Mouse (Mus musculus) hindbrain, embryonic 14.5 days (tissue): ENCODE measurements around the gene Efcab5. TPM values are rescaled to one million over a fixed set of nuclear protein-coding genes. Genes with fewer than 3 reads are reported as not detected.
"Not testable (repeated sequence)": the region's sequence is repeated elsewhere in the genome, so short reads cannot be mapped to it uniquely, and the experiment has no call there.

Experiments
- ATAC-seq: fragments of 200-750 bp; cut with Nextera tagmentation; 2 replicates; pipeline ENCODE4 v1.8.0; 2017; ENCODE audit warnings: moderate number of reproducible peaks, mild to moderate bottlenecking, moderate TSS enrichment, moderate library complexity; ENCODE audit not compliant: low FRiP score
- DNase-seq: peaks from one replicate; pipeline ENCODE4 v3.0.0-alpha.2; 2015; ENCODE audit warnings: low spot score
- H3K27ac ChIP-seq: fragments of 300-500 bp; sonication (generic); 2 replicates; pipeline ENCODE4 v1.5.1; 2014; ENCODE audit warnings: mild to moderate bottlenecking, moderate library complexity
- H3K27me3 ChIP-seq: fragments of 300-500 bp; sonication (generic); 2 replicates; pipeline ENCODE4 v1.6.1; 2014; ENCODE audit warnings: mild to moderate bottlenecking, low read length, mixed read lengths; ENCODE audit not compliant: control insufficient read depth, insufficient read depth
- H3K36me3 ChIP-seq: fragments of 300-500 bp; sonication (generic); replicated peaks from 2 replicates; pipeline ENCODE4 v1.6.1; 2014; ENCODE audit not compliant: control insufficient read depth, insufficient read depth
- H3K4me1 ChIP-seq: fragments of 300-500 bp; sonication (generic); replicated peaks from 2 replicates; pipeline ENCODE4 v1.6.1; 2014; ENCODE audit warnings: antibody characterized with exemption, low read length, mixed read lengths; ENCODE audit not compliant: control insufficient read depth, insufficient read depth
- H3K4me2 ChIP-seq: fragments of 300-500 bp; sonication (generic); replicated peaks from 2 replicates; pipeline ENCODE4 v1.6.1; 2014; ENCODE audit warnings: mild to moderate bottlenecking, moderate library complexity
- H3K4me3 ChIP-seq: fragments of 300-500 bp; sonication (generic); replicated peaks from 2 replicates; pipeline ENCODE4 v1.5.1; 2014; ENCODE audit warnings: mild to moderate bottlenecking, low read length
- H3K9ac ChIP-seq: fragments of 300-500 bp; sonication (generic); 2 replicates; pipeline ENCODE4 v1.6.1; 2014
- H3K9me3 ChIP-seq: fragments of 300-500 bp; sonication (generic); 2 replicates; pipeline ENCODE4 v1.6.1; 2016; ENCODE audit warnings: low read length; ENCODE audit not compliant: control insufficient read depth
- WGBS: fragments of 180-500 bp; shearing (Covaris S2); extraction: QIAGEN DNeasy Blood & Tissue Kit; methylation state at CpG from one replicate; pipeline ENCODE4 v1.1.7; 2014; 5-methylcytosine and 5-hydroxymethylcytosine counted together
- polyA plus RNA-seq: library from polyadenylated mRNA; unstranded; fragments of >200 nt; fragmentation: Nextera tagmentation; extraction: Ambion mirVana; gene quantifications from 2 replicates; pipeline ENCODE4 v1.2.1, GENCODE M21; 2014

Gene Efcab5
- polyA plus RNA-seq, 1 experiment from 2014 or later, result 0.71 TPM

- DNase-seq, ATAC-seq, H3K9me3 ChIP-seq, H3K4me1 ChIP-seq, H3K4me3 ChIP-seq, H3K27ac ChIP-seq, H3K9ac ChIP-seq, H3K4me2 ChIP-seq, H3K36me3 ChIP-seq, H3K27me3 ChIP-seq: not testable (repeated sequence)
- 90% methylated on average over 21 of the region's 22 CpGs for WGBS
Observed at GRCm38 (mm10) chr11:77149783-77150630, 38.8 kb downstream of the Efcab5 start.

- Histone ChIP-seq H3K4me3 (no peak overlapping the region), H3K9me3 (no peaks in the 10 kb centered on the region), H3K9ac (no peak overlapping the region), H3K27ac (no peak overlapping the region), H3K4me2 (no peak overlapping the region), H3K36me3 (no peaks in the 10 kb centered on the region), H3K4me1 (no peaks in the 10 kb centered on the region), H3K27me3 (no peaks in the 10 kb centered on the region)
- ATAC-seq, result no peak
- DNase-seq, result no peak
- 81% methylated on average over 2 of the region's 2 CpGs for WGBS
Observed at GRCm38 (mm10) chr11:77148774-77149173, 40.0 kb downstream of the Efcab5 start.

- H3K4me3 ChIP-seq, result no peak overlapping the region
- no peak overlapping the region for H3K27ac ChIP-seq
- H3K9ac ChIP-seq, result no peak overlapping the region
- H3K27me3 ChIP-seq, result no peaks in the 10 kb centered on the region
- H3K4me1 ChIP-seq, result no peaks in the 10 kb centered on the region
- H3K4me2 ChIP-seq, result no peak overlapping the region
- no peak for DNase-seq
- H3K9me3 ChIP-seq, result no peaks in the 10 kb centered on the region
- ATAC-seq, result no peak
- H3K36me3 ChIP-seq, result no peaks in the 10 kb centered on the region
- 91% methylated on average over 3 of the region's 3 CpGs for WGBS
Observed at GRCm38 (mm10) chr11:77147753-77148152, 41.0 kb downstream of the Efcab5 start.

- ATAC-seq, result no peak
- Histone ChIP-seq H3K4me1 (no peaks in the 10 kb centered on the region), H3K36me3 (no peaks in the 10 kb centered on the region), H3K4me3 (no peak overlapping the region), H3K9ac (no peak overlapping the region), H3K9me3 (no peaks in the 10 kb centered on the region), H3K27ac (no peak overlapping the region), H3K4me2 (no peak overlapping the region), H3K27me3 (no peaks in the 10 kb centered on the region)
- no peak for DNase-seq
- WGBS, result 87% methylated on average over 4 of the region's 4 CpGs
Observed at GRCm38 (mm10) chr11:77145423-77145822, 43.3 kb downstream of the Efcab5 start.

GRCm38 (mm10) chr11:77141938-77142337 is 46.8 kb downstream of the Efcab5 start:
- H3K4me3 ChIP-seq, result no peak overlapping the region
- H3K27me3 ChIP-seq, result no peaks in the 10 kb centered on the region

GRCm38 (mm10) chr11:77139976-77140375 is 48.8 kb downstream of the Efcab5 start:
- H3K4me1 ChIP-seq, result no peaks in the 10 kb centered on the region
- no peaks in the 10 kb centered on the region for H3K27me3 ChIP-seq
- WGBS, result 90% methylated on average over 6 of the region's 6 CpGs
- no peaks in the 10 kb centered on the region for H3K36me3 ChIP-seq
- no peak overlapping the region for H3K9ac ChIP-seq
- H3K4me2 ChIP-seq, result no peak overlapping the region
- ATAC-seq (no peak), DNase-seq (no peak)
- H3K9me3 ChIP-seq, result no peaks in the 10 kb centered on the region
- H3K27ac ChIP-seq, result no peak overlapping the region
- no peak overlapping the region for H3K4me3 ChIP-seq

More at GRCm38 (mm10) chr11:77141938-77142337, 46.8 kb downstream of the Efcab5 start:
- H3K27ac ChIP-seq, result no peak overlapping the region
- no peak overlapping the region for H3K9ac ChIP-seq
- H3K9me3 ChIP-seq, result no peaks in the 10 kb centered on the region
- no peak for ATAC-seq
- no peaks in the 10 kb centered on the region for H3K36me3 ChIP-seq
- 70% methylated on average over 6 of the region's 6 CpGs for WGBS
- no peaks in the 10 kb centered on the region for H3K4me1 ChIP-seq
- no peak overlapping the region for H3K4me2 ChIP-seq
- DNase-seq, result no peak

GRCm38 (mm10) chr11:77133450-77133849 is 55.3 kb downstream of the Efcab5 start:
- Histone ChIP-seq H3K4me1 (no peaks in the 10 kb centered on the region), H3K27ac (no peak overlapping the region), H3K4me3 (no peak overlapping the region), H3K27me3 (no peaks in the 10 kb centered on the region), H3K36me3 (no peaks in the 10 kb centered on the region), H3K9ac (no peak overlapping the region), H3K9me3 (no peaks in the 10 kb centered on the region), H3K4me2 (no peak overlapping the region)
- 97% methylated on average over 4 of the region's 4 CpGs for WGBS
- DNase-seq, result no peak
- ATAC-seq, result no peak

GRCm38 (mm10) chr11:77132580-77132979 is 56.2 kb downstream of the Efcab5 start:
- DNase-seq (no peak), ATAC-seq (no peak)
- no peaks in the 10 kb centered on the region for H3K27me3 ChIP-seq
- no peak overlapping the region for H3K27ac ChIP-seq
- no peaks in the 10 kb centered on the region for H3K9me3 ChIP-seq
- H3K4me2 ChIP-seq, result no peak overlapping the region
- 61% methylated on average over 3 of the region's 3 CpGs for WGBS
- H3K4me1 ChIP-seq, result no peaks in the 10 kb centered on the region
- no peak overlapping the region for H3K4me3 ChIP-seq
- H3K36me3 ChIP-seq, result no peaks in the 10 kb centered on the region
- H3K9ac ChIP-seq, result no peak overlapping the region

GRCm38 (mm10) chr11:77128562-77128961 is 60.2 kb downstream of the Efcab5 start:
- Histone ChIP-seq H3K9me3 (no peaks in the 10 kb centered on the region), H3K27ac (no peak overlapping the region), H3K9ac (no peak overlapping the region), H3K36me3 (no peaks in the 10 kb centered on the region), H3K4me2 (no peak overlapping the region), H3K4me1 (no peaks in the 10 kb centered on the region), H3K27me3 (no peaks in the 10 kb centered on the region), H3K4me3 (no peak overlapping the region)
- no peak for ATAC-seq
- DNase-seq, result no peak
- WGBS, result 92% methylated on average over 3 of the region's 3 CpGs
